Mouse (Mus musculus): Measurements from ENCODE around the gene Chd4. TPM values are rescaled to one million over a fixed set of nuclear protein-coding genes. Genes with fewer than 3 reads are reported as not detected.

Gene Chd4
- polyA plus RNA-seq, 1 experiment from 2014 or later: 30.7 TPM

DNA sequence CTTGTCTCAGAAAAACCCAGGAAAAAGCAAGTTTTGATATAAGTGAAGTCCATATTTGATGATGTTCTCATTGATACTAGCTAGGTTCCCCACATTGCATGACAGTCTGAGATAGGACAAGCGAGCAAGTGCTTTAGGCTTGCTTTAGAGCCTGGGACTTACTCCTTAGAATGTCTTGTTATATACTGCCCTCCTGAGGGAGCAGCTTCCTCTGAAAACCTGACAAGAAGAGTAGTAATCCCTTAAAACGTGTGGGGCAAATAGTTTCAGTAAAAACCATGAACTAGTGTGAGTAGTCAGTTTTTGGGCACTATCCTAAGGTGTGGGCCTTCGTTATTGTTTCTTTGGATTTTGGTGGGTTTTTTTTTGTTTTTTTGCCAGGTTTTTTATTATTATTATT lies 47.3 kb downstream of the Chd4 start:
- Histone ChIP-seq H3K27ac (ENCODE audit: low read depth, low read length) (no peak overlapping the region), H3K27me3 (replicated peaks; ENCODE audit: control insufficient read depth, insufficient read depth, low read length) (no peaks in the 10 kb centered on the region), H3K4me3 (ENCODE audit: low read depth, low read length) (no peak overlapping the region), H3K36me3 (ENCODE audit: control insufficient read depth, insufficient read depth) (peaks cover 45% of the 10 kb centered on the region), H3K4me1 (replicated peaks; ENCODE audit: control insufficient read depth, insufficient read depth, low read length) (no peaks in the 10 kb centered on the region), H3K4me2 (replicated peaks; ENCODE audit: low read depth) (no peak overlapping the region), H3K9ac (ENCODE audit: low read depth, low read length) (no peak overlapping the region), H3K9me3 (ENCODE audit: control insufficient read depth) (no peaks in the 10 kb centered on the region)
- no peak for TF ChIP-seq CTCF (IDR thresholded peaks at IDR 0.05; ENCODE audit: low read depth)
- ATAC-seq: no peak
- WGBS: 74% methylated on average over 3 of the region's 3 CpGs

DNA sequence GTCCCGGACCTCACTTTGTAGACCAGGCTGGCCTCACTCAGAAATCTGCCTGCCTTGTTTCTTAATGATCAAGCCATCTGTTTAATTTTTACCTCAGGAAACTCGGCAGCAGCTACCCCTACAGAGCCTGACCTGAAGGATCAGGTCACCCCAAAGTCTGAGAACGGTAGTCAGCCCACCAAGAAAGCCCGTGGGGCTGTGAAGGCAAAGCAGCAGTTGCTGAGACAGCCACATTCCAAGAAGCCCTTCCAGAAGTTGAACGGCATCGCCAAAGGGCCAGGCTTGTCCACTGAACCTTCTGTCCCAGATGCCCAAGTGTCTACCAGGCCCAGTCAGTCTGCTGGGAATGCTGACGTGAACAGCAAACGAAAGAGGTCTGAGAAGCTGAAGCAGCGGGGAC lies 48.1 kb downstream of the Chd4 start:
- no peaks in the 10 kb centered on the region for H3K9me3 ChIP-seq (ENCODE audit: control insufficient read depth)
- no peak overlapping the region for H3K4me3 ChIP-seq (ENCODE audit: low read depth, low read length)
- WGBS: 82% methylated on average over 9 of the region's 9 CpGs
- no peak for ATAC-seq
- no peak for TF ChIP-seq CTCF (IDR thresholded peaks at IDR 0.05; ENCODE audit: low read depth)
- no peaks in the 10 kb centered on the region for H3K27me3 ChIP-seq (replicated peaks; ENCODE audit: control insufficient read depth, insufficient read depth, low read length)
- H3K9ac ChIP-seq (ENCODE audit: low read depth, low read length): no peak overlapping the region
- no peak overlapping the region for H3K27ac ChIP-seq (ENCODE audit: low read depth, low read length)
- no peak overlapping the region for H3K4me2 ChIP-seq (replicated peaks; ENCODE audit: low read depth)
- no peaks in the 10 kb centered on the region for H3K4me1 ChIP-seq (replicated peaks; ENCODE audit: control insufficient read depth, insufficient read depth, low read length)
- H3K36me3 ChIP-seq (ENCODE audit: control insufficient read depth, insufficient read depth): peaks cover 37% of the 10 kb centered on the region

DNA sequence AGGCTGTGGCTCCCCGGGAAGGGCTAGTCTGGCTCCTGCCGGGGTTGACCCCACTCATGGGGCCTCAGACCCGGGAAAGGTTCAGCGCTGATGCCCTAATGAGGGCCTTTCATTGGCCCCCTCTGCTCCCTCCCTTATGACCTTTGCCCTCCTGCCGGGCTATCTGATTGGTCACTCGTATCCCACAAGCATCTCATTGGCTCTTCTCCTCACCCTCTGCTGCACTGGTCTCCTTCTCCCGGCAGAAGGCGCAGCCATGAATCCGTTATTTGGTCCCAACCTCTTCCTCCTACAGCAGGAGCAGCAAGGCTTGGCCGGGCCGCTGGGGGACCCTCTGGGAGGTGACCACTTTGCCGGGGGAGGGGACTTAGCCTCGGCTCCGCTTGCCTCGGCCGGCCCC lies 49.2 kb downstream of the Chd4 start, which contains the start of gene Iffo1:
TSS of gene Iffo1 (plus strand) at position 241 of the 400 bp plus-strand sequence.
- 1% methylated on average over 16 of the region's 16 CpGs for WGBS
- Histone ChIP-seq H3K9me3 (ENCODE audit: control insufficient read depth) (no peaks in the 10 kb centered on the region), H3K4me1 (replicated peaks; ENCODE audit: control insufficient read depth, insufficient read depth, low read length) (no peaks in the 10 kb centered on the region), H3K9ac (ENCODE audit: low read depth, low read length) (peak within 1 kb of the TSS; percentile 62), H3K27ac (ENCODE audit: low read depth, low read length) (peak within 1 kb of the TSS; percentile 42; the same call in 1 of the 2 replicates), H3K27me3 (replicated peaks; ENCODE audit: control insufficient read depth, insufficient read depth, low read length) (no peaks in the 10 kb centered on the region), H3K4me2 (replicated peaks; ENCODE audit: low read depth) (peak within 1 kb of the TSS; percentile 68), H3K4me3 (ENCODE audit: low read depth, low read length) (peak within 1 kb of the TSS; percentile 57), H3K36me3 (ENCODE audit: control insufficient read depth, insufficient read depth) (peaks cover 26% of the 10 kb centered on the region)
- ATAC-seq: peak; percentile 87
- peak; percentile 74 for TF ChIP-seq CTCF (IDR thresholded peaks at IDR 0.05; ENCODE audit: low read depth)

DNA sequence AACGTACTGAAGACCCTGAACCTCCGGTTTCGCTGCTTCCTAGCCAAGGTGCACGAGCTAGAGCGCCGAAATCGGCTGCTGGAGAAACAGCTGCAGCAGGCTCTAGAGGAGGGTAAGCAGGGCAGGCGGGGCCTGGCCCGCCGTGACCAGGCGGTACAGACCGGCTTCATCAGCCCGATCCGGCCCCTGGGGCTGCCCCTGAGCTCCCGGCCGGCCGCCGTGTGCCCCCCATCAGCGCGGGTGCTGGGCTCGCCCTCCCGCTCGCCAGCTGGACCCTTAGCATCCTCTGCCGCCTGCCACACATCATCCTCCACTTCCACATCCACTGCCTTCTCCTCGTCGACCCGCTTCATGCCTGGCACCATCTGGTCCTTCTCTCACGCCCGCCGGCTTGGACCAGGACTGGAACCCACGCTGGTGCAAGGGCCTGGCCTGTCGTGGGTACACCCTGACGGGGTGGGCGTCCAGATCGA lies 49.7 kb downstream of the Chd4 start:
- Histone ChIP-seq H3K4me2 (replicated peaks; ENCODE audit: low read depth) (peak overlapping the region; percentile 68), H3K36me3 (ENCODE audit: control insufficient read depth, insufficient read depth) (peaks cover 21% of the 10 kb centered on the region), H3K9ac (ENCODE audit: low read depth, low read length) (peak overlapping the region; percentile 62), H3K27me3 (replicated peaks; ENCODE audit: control insufficient read depth, insufficient read depth, low read length) (no peaks in the 10 kb centered on the region), H3K9me3 (ENCODE audit: control insufficient read depth) (no peaks in the 10 kb centered on the region), H3K27ac (ENCODE audit: low read depth, low read length) (peak overlapping the region; percentile 42; the same call in 1 of the 2 replicates), H3K4me3 (ENCODE audit: low read depth, low read length) (peak overlapping the region; percentile 57), H3K4me1 (replicated peaks; ENCODE audit: control insufficient read depth, insufficient read depth, low read length) (no peaks in the 10 kb centered on the region)
- WGBS: 18% methylated on average over 32 of the region's 35 CpGs
- no peak for TF ChIP-seq CTCF (IDR thresholded peaks at IDR 0.05; ENCODE audit: low read depth)
- peak; percentile 41 for ATAC-seq

DNA sequence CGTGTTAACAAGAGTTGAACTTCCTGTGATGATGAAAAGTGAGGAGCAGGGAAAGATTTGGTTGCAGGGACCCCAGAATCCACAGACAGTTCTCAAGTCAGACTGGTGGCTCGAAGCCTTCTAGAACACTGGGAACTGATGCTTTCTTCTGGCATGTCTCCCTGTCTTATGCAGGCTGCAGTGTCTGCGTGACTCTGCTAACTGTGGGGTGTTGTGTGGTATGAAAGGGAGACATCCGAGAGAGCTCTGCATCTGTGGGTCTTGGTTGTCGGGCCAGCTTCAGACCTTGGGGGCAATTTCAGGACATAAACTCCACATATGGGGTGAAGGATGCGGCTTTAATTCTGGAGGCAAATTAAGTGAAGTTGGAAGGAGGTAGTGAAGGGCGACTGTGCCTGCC lies 50.4 kb downstream of the Chd4 start:
- WGBS: 64% methylated on average over 7 of the region's 7 CpGs
- TF ChIP-seq CTCF (IDR thresholded peaks at IDR 0.05; ENCODE audit: low read depth): no peak
- Histone ChIP-seq H3K4me3 (ENCODE audit: low read depth, low read length) (peak overlapping the region; percentile 57), H3K27ac (ENCODE audit: low read depth, low read length) (no peak overlapping the region), H3K9ac (ENCODE audit: low read depth, low read length) (0 out of 2 replicates have a peak overlapping the region, but pooled peaks have one; percentile 62), H3K4me2 (replicated peaks; ENCODE audit: low read depth) (peak overlapping the region; percentile 68), H3K4me1 (replicated peaks; ENCODE audit: control insufficient read depth, insufficient read depth, low read length) (no peaks in the 10 kb centered on the region), H3K36me3 (ENCODE audit: control insufficient read depth, insufficient read depth) (peaks cover 15% of the 10 kb centered on the region), H3K9me3 (ENCODE audit: control insufficient read depth) (no peaks in the 10 kb centered on the region), H3K27me3 (replicated peaks; ENCODE audit: control insufficient read depth, insufficient read depth, low read length) (no peaks in the 10 kb centered on the region)
- no peak for ATAC-seq

DNA sequence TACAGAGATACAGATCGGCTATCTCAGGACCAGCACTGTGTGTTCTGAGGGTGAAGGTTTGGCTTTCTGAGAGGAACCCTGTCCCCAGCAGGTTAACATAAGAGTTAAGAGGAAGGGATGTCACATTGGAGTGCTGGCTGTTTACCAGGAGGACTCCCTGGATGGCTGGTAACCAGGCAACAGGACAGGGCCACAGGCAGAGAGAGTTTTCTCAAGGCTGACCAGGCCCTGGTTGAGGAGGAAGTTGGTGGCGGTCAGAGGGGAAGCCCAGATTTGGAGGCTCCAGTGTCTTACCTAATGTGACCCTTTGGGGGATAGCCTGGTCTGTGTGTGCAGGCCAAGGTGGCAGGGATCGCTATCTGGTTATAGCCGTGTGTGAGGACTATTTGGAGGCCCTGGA lies 51.0 kb downstream of the Chd4 start:
- Histone ChIP-seq H3K27ac (ENCODE audit: low read depth, low read length) (no peak overlapping the region), H3K4me2 (replicated peaks; ENCODE audit: low read depth) (no peak overlapping the region; the same call in 1 of the 2 replicates), H3K4me1 (replicated peaks; ENCODE audit: control insufficient read depth, insufficient read depth, low read length) (no peaks in the 10 kb centered on the region), H3K4me3 (ENCODE audit: low read depth, low read length) (no peak overlapping the region), H3K9me3 (ENCODE audit: control insufficient read depth) (no peaks in the 10 kb centered on the region), H3K36me3 (ENCODE audit: control insufficient read depth, insufficient read depth) (peaks cover 8% of the 10 kb centered on the region; the same call in 1 of the 2 replicates), H3K9ac (ENCODE audit: low read depth, low read length) (no peak overlapping the region), H3K27me3 (replicated peaks; ENCODE audit: control insufficient read depth, insufficient read depth, low read length) (no peaks in the 10 kb centered on the region)
- WGBS: 71% methylated on average over 4 of the region's 4 CpGs
- no peak for TF ChIP-seq CTCF (IDR thresholded peaks at IDR 0.05; ENCODE audit: low read depth)
- ATAC-seq: no peak
